In genomic region chr16:87455180-87455611, GRCm38 (mm10) we compare ENCODE assay signal across 8 mouse cellular contexts. TPM values are rescaled to one million over a fixed set of nuclear protein-coding genes. Genes with fewer than 3 reads are reported as not detected.
DNase-seq lines count a peak whose midpoint lies in the region; ATAC-seq and TF ChIP-seq lines count a peak whose summit lies in the region.

No protein-coding gene starts in this region.

- H3K9ac ChIP-seq in heart, adult 2 months (ENCODE audit: low read depth, low read length): peak overlapping the region; percentile 95
- peak overlapping the region; percentile 79 for H3K9ac ChIP-seq in ES-Bruce4 (ENCODE audit: low read depth, poor library complexity, severe bottlenecking)

- WGBS in heart, adult 2 months: under 1% methylated on average over 38 of the region's 38 CpGs

- H3K36me3 ChIP-seq in heart, adult 2 months (ENCODE audit: control insufficient read depth, insufficient read depth, low read length): peaks cover 6% of the 10 kb centered on the region
- H3K36me3 ChIP-seq in ES-Bruce4 (ENCODE audit: control insufficient read depth, insufficient read depth, low read length, poor library complexity, severe bottlenecking): no peaks in the 10 kb centered on the region
- peaks cover 13% of the 10 kb centered on the region for H3K36me3 ChIP-seq in erythroblast, embryonic 14.5 days (ENCODE audit: control insufficient read depth)
- peaks cover 14% of the 10 kb centered on the region for H3K36me3 ChIP-seq in megakaryocyte, embryonic 14.5 days (replicated peaks; ENCODE audit: low read length)

- no peak for TF ChIP-seq EP300 in heart, adult 2 months (IDR thresholded peaks at IDR 0.05; ENCODE audit: insufficient read depth, low read depth, low read length)
- TF ChIP-seq EP300 in ES-Bruce4 (IDR thresholded peaks at IDR 0.05; ENCODE audit: insufficient read depth, low read depth, low read length): no peak

- peak overlapping the region; percentile 97 for H3K4me3 ChIP-seq in heart, adult 2 months
- peak overlapping the region; percentile 82 for H3K4me3 ChIP-seq in ES-Bruce4 (ENCODE audit: low read depth, low read length)
- H3K4me3 ChIP-seq in erythroblast, embryonic 14.5 days (replicated peaks): peak overlapping the region; percentile 95
- H3K4me3 ChIP-seq in megakaryocyte, embryonic 14.5 days (replicated peaks): peak overlapping the region; percentile 98

- TF ChIP-seq CTCF in heart, adult 2 months (IDR thresholded peaks at IDR 0.05): no peak
- no peak for TF ChIP-seq CTCF in ES-Bruce4 (IDR thresholded peaks at IDR 0.05; ENCODE audit: low read depth, low read length)

- peaks cover 4% of the 10 kb centered on the region for H3K4me1 ChIP-seq in heart, adult 2 months (ENCODE audit: control insufficient read depth, insufficient read depth, low read length)
- H3K4me1 ChIP-seq in ES-Bruce4 (ENCODE audit: control insufficient read depth, insufficient read depth, low read length): no peaks in the 10 kb centered on the region
- H3K4me1 ChIP-seq in erythroblast, embryonic 14.5 days (ENCODE audit: control insufficient read depth): peaks cover 34% of the 10 kb centered on the region
- peaks cover 41% of the 10 kb centered on the region for H3K4me1 ChIP-seq in megakaryocyte, embryonic 14.5 days

- H3K79me2 ChIP-seq in heart, adult 2 months (replicated peaks; ENCODE audit: control insufficient read depth, insufficient read depth, low read length): peaks cover 6% of the 10 kb centered on the region

- peak overlapping the region; percentile 91 for H3K27ac ChIP-seq in heart, adult 2 months
- no peak overlapping the region for H3K27ac ChIP-seq in ES-Bruce4 (ENCODE audit: insufficient read depth, low read length)

- intact Hi-C loops in heart, adult 2 months (cut with DNase I): loop anchor here (1.0 to 2.0 kb wide), 3 partner anchors 14 to 40 kb away; partner anchors contain the start of genes Cct8, Ltn1 and Rwdd2b

- TF ChIP-seq POLR2A in heart, adult 2 months (IDR thresholded peaks at IDR 0.05; ENCODE audit: insufficient read depth, low read depth, low read length): no peak
- TF ChIP-seq POLR2A in ES-Bruce4 (IDR thresholded peaks at IDR 0.05; ENCODE audit: insufficient read depth, low read length): no peak

- no peaks in the 10 kb centered on the region for H3K9me3 ChIP-seq in ES-Bruce4 (replicated peaks; ENCODE audit: control insufficient read depth, insufficient read depth, low read length, poor library complexity, severe bottlenecking)
- H3K9me3 ChIP-seq in erythroblast, embryonic 14.5 days (ENCODE audit: control insufficient read depth, low read length): peaks cover 2% of the 10 kb centered on the region; the same call in 1 of the 2 replicates
- H3K9me3 ChIP-seq in megakaryocyte, embryonic 14.5 days: no peaks in the 10 kb centered on the region

- DNase-seq in heart, adult 2 months: no peak
- DNase-seq in heart, adult 8-10 months (ENCODE audit: low spot score): no peak
- DNase-seq in telencephalon, adult 2 months (ENCODE audit: low read depth, low spot score): peak; percentile 27
- no peak for DNase-seq in right cerebral cortex, postnatal 14 days

- no peaks in the 10 kb centered on the region for H3K27me3 ChIP-seq in heart, adult 2 months (ENCODE audit: control insufficient read depth, insufficient read depth, low read length)
- H3K27me3 ChIP-seq in ES-Bruce4 (ENCODE audit: control insufficient read depth, insufficient read depth, low read length, poor library complexity, severe bottlenecking): no peaks in the 10 kb centered on the region
- no peaks in the 10 kb centered on the region; the same call in 1 of the 2 replicates for H3K27me3 ChIP-seq in erythroblast, embryonic 14.5 days (ENCODE audit: control insufficient read depth)
- no peaks in the 10 kb centered on the region for H3K27me3 ChIP-seq in megakaryocyte, embryonic 14.5 days (replicated peaks)

- peak; percentile 64 for ATAC-seq in inflammation-experienced regulatory T-cells, adult 6 months

RNA-seq across cellular contexts. Expression of gene Usp16, which starts 0.7 kb away (rescaled TPM):
- total RNA-seq in heart, adult 2 months (2021): 10 to 100 TPM; 43.2 to 47.2 TPM
- polyA plus RNA-seq in heart, adult 2 months (2012; rRNA removed): 22.9 and 33.1 TPM in 2 replicates
- total RNA-seq in heart, adult 8-10 months (2022): 10 to 100 TPM; 29.3 to 45.0 (median 37.9) TPM
- polyA plus RNA-seq in ES-Bruce4 (2011; ENCODE audit: insufficient read depth, insufficient read length, low read depth, missing spikeins): 48.6 and 50.4 TPM in 2 replicates
- 0.49 and 1.1 TPM in 2 replicates for polyA plus RNA-seq in erythroblast, embryonic 14.5 days (2012)
- polyA plus RNA-seq in inflammation-experienced regulatory T-cells, adult 6 months (2017; shearing (Covaris generic)): 10 to 100 TPM; 45.9 to 61.9 (median 60.5) TPM
- polyA plus RNA-seq in megakaryocyte, embryonic 14.5 days (2012; ENCODE audit: insufficient read depth, low replicate concordance): 0.97 and 15.9 TPM in 2 replicates

RNA-seq across cellular contexts. Expression of gene Rwdd2b, which starts 14.8 kb away (rescaled TPM):
- total RNA-seq in heart, adult 2 months (2021): 1 to 10 TPM; 5.1 to 5.6 TPM
- 2.5 and 5.0 TPM in 2 replicates for polyA plus RNA-seq in heart, adult 2 months (2012; rRNA removed)
- 1 to 10 TPM; 4.9 to 6.4 (median 5.5) TPM for total RNA-seq in heart, adult 8-10 months (2022)
- polyA plus RNA-seq in ES-Bruce4 (2011; ENCODE audit: insufficient read depth, insufficient read length, low read depth, missing spikeins): 4.3 and 6.6 TPM in 2 replicates
- polyA plus RNA-seq in erythroblast, embryonic 14.5 days (2012): 0.11 TPM in 1 of 2 replicates, not detected in the other
- polyA plus RNA-seq in inflammation-experienced regulatory T-cells, adult 6 months (2017; shearing (Covaris generic)): 10 to 100 TPM in 1 of 3 experiments, 1 to 10 TPM in 2; 7.1 to 14.5 (median 7.4) TPM
- polyA plus RNA-seq in megakaryocyte, embryonic 14.5 days (2012; ENCODE audit: insufficient read depth, low replicate concordance): 0.92 TPM in 1 of 2 replicates, not detected in the other

RNA-seq across cellular contexts. Expression of gene Ltn1, which starts 22.8 kb away (rescaled TPM):
- 10 to 100 TPM; 18.6 to 20.7 TPM for total RNA-seq in heart, adult 2 months (2021)
- polyA plus RNA-seq in heart, adult 2 months (2012; rRNA removed): 3.1 and 7.7 TPM in 2 replicates
- total RNA-seq in heart, adult 8-10 months (2022): 10 to 100 TPM; 20.4 to 22.8 (median 21.1) TPM
- 29.0 and 29.9 TPM in 2 replicates for polyA plus RNA-seq in ES-Bruce4 (2011; ENCODE audit: insufficient read depth, insufficient read length, low read depth, missing spikeins)
- 0.04 and 0.07 TPM in 2 replicates for polyA plus RNA-seq in erythroblast, embryonic 14.5 days (2012)
- polyA plus RNA-seq in inflammation-experienced regulatory T-cells, adult 6 months (2017; shearing (Covaris generic)): 10 to 100 TPM; 29.4 to 30.9 (median 30.0) TPM
- polyA plus RNA-seq in megakaryocyte, embryonic 14.5 days (2012; ENCODE audit: insufficient read depth, low replicate concordance): 0.47 TPM in 1 of 2 replicates, not detected in the other

RNA-seq across cellular contexts. Expression of gene Cct8, which starts 40.5 kb away (rescaled TPM):
- total RNA-seq in heart, adult 2 months (2021): 100 to 1,000 TPM; 149 to 164 TPM
- 32.0 and 94.8 TPM in 2 replicates for polyA plus RNA-seq in heart, adult 2 months (2012; rRNA removed)
- 100 to 1,000 TPM; 139 to 159 (median 147) TPM for total RNA-seq in heart, adult 8-10 months (2022)
- polyA plus RNA-seq in ES-Bruce4 (2011; ENCODE audit: insufficient read depth, insufficient read length, low read depth, missing spikeins): 653 and 655 TPM in 2 replicates
- 3.5 and 5.3 TPM in 2 replicates for polyA plus RNA-seq in erythroblast, embryonic 14.5 days (2012)
- polyA plus RNA-seq in inflammation-experienced regulatory T-cells, adult 6 months (2017; shearing (Covaris generic)): 100 to 1,000 TPM; 400 to 466 (median 409) TPM
- 18.6 and 44.0 TPM in 2 replicates for polyA plus RNA-seq in megakaryocyte, embryonic 14.5 days (2012; ENCODE audit: insufficient read depth, low replicate concordance)
